Mouse (Mus musculus) forebrain, embryonic 15.5 days (tissue): ENCODE measurements at regions not wholly inside any gene's neighbourhood (a gene's known extent, or its start where the extent isn't known, plus 50 kb on each side); places are given as distances from the start of the nearest gene placed in this dataset.
"Not testable (repeated sequence)": the region's sequence is repeated elsewhere in the genome, so short reads cannot be mapped to it uniquely, and the experiment has no call there.

Experiments
- ATAC-seq: fragments of 200-750 bp; cut with Nextera tagmentation; replicated peaks from 2 replicates; pipeline ENCODE4 v1.8.0; 2017; ENCODE audit warnings: mild to moderate bottlenecking, moderate TSS enrichment, moderate library complexity
- H3K27ac ChIP-seq: fragments of 300-500 bp; sonication (generic); replicated peaks from 2 replicates; pipeline ENCODE4 v1.5.1; 2015; ENCODE audit warnings: mild to moderate bottlenecking, inconsistent platforms
- H3K27me3 ChIP-seq: fragments of 300-500 bp; sonication (generic); 2 replicates; pipeline ENCODE4 v1.6.1; 2015; ENCODE audit warnings: inconsistent platforms
- H3K36me3 ChIP-seq: fragments of 300-500 bp; sonication (generic); 2 replicates; pipeline ENCODE4 v1.6.1; 2015; ENCODE audit warnings: mild to moderate bottlenecking, inconsistent platforms
- H3K4me1 ChIP-seq: fragments of 300-500 bp; sonication (generic); 2 replicates; pipeline ENCODE4 v1.6.1; 2015; ENCODE audit warnings: inconsistent platforms
- H3K4me2 ChIP-seq: fragments of 300-500 bp; sonication (generic); replicated peaks from 2 replicates; pipeline ENCODE4 v1.6.1; 2015; ENCODE audit warnings: mild to moderate bottlenecking, inconsistent platforms
- H3K4me3 ChIP-seq: fragments of 300-500 bp; sonication (generic); 2 replicates; pipeline ENCODE4 v1.5.1; 2015; ENCODE audit warnings: mild to moderate bottlenecking, inconsistent platforms
- H3K9ac ChIP-seq: fragments of 300-500 bp; sonication (generic); replicated peaks from 2 replicates; pipeline ENCODE4 v1.6.1; 2015; ENCODE audit warnings: mild to moderate bottlenecking, inconsistent platforms
- H3K9me3 ChIP-seq: fragments of 300-500 bp; sonication (generic); 2 replicates; pipeline ENCODE4 v1.6.1; 2016; ENCODE audit warnings: inconsistent platforms
- WGBS: fragments of 180-500 bp; shearing (Covaris S2); methylation state at CpG from one replicate; pipeline ENCODE4 v1.1.7; 2015; ENCODE audit warnings: mixed read lengths; 5-methylcytosine and 5-hydroxymethylcytosine counted together

DNA sequence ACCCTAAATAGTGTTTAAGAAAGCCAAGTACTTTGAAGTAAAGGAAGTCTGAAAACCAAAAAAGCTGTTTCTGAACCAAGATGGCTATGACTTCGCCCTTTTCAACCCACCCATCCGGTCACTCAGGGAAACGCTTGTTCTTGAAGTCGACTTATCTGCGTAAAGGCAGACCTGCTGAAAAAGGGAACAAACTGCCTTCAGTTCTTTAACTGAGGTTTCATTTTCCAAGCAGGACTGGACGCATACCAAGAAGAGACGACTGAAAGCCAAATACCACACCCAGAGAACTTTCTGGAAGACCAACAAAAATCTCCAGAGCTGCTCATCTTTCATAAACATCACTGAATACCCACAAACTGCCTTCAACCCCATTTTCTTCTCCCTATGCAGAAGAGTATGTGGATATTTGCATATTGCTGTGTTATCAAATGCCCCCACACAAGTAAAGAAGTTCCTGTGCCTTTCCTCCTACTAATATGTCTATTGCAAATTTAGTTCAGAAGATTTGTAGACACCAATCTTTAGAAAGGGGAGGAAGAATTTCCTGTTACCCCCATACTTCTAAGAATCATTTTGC is 103.5 kb upstream of the Fam3c start:
- no peak overlapping the region for H3K4me2 ChIP-seq
- WGBS, result 92% methylated on average over 7 of the region's 7 CpGs
- no peaks in the 10 kb centered on the region for H3K4me1 ChIP-seq
- H3K36me3 ChIP-seq, result no peaks in the 10 kb centered on the region
- H3K9ac ChIP-seq, result no peak overlapping the region
- no peak for ATAC-seq
- no peak overlapping the region for H3K4me3 ChIP-seq
- no peaks in the 10 kb centered on the region for H3K9me3 ChIP-seq
- H3K27me3 ChIP-seq, result no peaks in the 10 kb centered on the region
- no peak overlapping the region for H3K27ac ChIP-seq

DNA sequence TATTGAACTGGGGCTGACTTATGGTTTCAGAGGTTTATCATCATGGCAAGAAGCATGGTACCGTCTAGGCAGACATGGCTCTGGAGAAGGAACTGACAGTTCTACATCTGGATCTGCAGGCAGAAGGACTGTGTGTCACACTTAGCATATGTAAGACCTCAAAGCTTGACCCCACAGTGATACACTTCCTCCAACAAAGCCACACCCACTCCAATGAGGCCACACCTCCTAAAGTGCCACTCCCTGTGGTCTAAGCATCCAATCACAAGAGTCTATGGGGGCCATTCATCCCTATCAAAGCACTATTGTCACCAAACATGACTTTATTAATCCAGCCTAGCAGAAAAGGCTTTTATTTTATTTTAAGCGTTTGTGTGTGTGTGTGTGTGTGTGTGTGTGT is 96.2 kb upstream of the Fam3c start:
- H3K36me3 ChIP-seq, result no peaks in the 10 kb centered on the region
- H3K4me2 ChIP-seq, result no peak overlapping the region
- no peaks in the 10 kb centered on the region for H3K27me3 ChIP-seq
- H3K27ac ChIP-seq, result no peak overlapping the region
- 70% methylated on average over 2 of the region's 2 CpGs for WGBS
- no peak overlapping the region for H3K4me3 ChIP-seq
- H3K4me1 ChIP-seq, result no peaks in the 10 kb centered on the region
- no peaks in the 10 kb centered on the region for H3K9me3 ChIP-seq
- no peak for ATAC-seq
- H3K9ac ChIP-seq, result no peak overlapping the region

DNA sequence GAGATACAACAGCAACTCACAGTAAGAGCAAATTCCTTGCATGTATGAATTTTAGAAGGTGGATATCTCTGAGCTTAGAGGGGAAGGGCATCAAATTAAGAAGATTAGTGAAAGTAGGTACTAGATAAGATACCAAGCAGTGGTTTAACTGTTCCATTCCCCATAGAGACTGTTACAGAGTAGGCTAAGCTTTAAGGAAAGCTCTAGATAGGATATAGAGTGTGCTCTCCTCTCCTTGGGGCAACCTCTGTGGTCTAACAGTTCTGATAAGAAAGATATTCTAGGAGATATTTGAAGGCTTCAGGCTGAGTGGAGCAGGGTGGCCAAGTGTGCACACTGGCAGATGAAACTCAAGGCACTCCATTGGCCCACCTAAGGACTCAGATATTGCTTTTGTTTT is 94.5 kb upstream of the Fam3c start:
- Histone ChIP-seq H3K36me3 (no peaks in the 10 kb centered on the region), H3K4me2 (no peak overlapping the region), H3K9me3 (no peaks in the 10 kb centered on the region), H3K9ac (no peak overlapping the region), H3K27ac (no peak overlapping the region), H3K4me3 (no peak overlapping the region), H3K27me3 (no peaks in the 10 kb centered on the region), H3K4me1 (no peaks in the 10 kb centered on the region)
- no peak for ATAC-seq

DNA sequence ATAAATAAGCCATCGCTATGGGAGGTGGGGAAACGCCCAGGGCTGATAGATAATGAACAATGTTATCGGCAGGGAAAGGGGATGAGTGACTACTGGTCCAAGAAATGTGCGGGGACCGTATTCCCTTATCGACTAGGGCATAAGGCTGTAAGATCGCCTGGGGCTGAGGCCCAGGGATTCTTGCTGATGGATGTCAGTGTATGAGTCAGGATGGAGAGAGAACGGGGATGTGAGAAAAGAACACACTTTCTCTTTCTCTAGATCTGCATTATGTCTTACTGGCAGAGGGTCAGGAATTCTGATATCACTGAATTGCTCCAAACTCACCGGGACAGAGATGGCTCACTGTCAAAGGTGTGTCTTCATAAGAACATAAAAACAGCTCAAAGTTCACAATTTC is 92.9 kb upstream of the Fam3c start:
- Histone ChIP-seq H3K9ac (no peak overlapping the region), H3K27me3 (no peaks in the 10 kb centered on the region), H3K4me2 (no peak overlapping the region), H3K4me3 (no peak overlapping the region), H3K36me3 (no peaks in the 10 kb centered on the region), H3K9me3 (no peaks in the 10 kb centered on the region), H3K4me1 (no peaks in the 10 kb centered on the region), H3K27ac (no peak overlapping the region)
- WGBS, result 95% methylated on average over 9 of the region's 9 CpGs
- no peak for ATAC-seq

DNA sequence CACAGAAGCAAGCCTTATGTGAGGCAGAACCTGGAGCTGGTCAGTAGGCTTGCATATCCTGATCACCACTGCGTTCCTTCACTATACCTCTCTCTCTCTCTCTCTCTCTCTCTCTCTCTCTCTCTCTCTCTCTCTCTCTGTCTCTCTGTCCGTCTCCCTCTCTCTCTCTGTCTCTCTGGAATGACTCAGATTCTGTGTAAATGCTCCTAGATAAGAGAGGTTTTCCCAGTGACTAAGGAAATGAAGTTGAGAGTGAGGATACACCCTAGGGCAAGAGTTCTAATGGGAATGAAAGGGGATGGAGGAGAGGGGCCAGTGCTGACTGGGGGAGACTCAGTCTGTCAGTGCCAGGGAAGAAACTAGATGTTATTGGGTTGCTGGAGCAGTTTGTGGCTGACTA is 91.6 kb upstream of the Fam3c start:
- WGBS, result 66% methylated on average over 2 of the region's 2 CpGs

DNA sequence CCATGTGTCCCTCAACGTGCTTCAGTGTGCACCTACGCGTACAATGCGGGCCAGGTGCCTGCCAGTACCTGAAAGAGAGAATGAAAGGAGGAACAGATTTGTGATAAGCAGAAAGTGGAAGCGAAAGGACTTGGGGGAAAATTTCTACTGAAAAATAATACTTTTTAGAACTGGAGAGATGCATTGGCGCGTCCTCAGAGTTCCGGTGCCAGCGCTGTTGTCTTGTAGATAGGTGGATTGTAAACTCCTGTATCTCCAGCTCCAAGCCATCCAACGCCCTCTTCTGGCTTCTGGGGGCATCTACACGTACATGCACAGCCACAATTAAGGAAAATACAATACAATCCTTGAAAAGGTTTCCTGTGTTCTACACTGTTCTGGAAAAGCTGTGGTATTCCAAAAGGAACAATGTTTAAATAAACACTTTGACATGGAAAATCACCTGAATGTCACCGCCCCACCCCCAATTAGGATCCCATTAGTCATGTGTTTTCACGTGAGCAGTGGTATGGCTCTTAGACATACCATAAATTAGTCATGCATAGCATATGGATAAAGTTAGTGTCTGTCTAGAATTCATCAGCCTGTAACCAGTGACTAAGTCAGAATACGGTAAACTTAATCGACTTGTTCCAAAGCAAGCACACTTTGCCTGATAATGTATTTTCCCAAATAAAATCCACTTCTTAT is 90.7 kb upstream of the Fam3c start:
- H3K36me3 ChIP-seq, result no peaks in the 10 kb centered on the region
- H3K4me2 ChIP-seq, result no peak overlapping the region
- H3K9me3 ChIP-seq, result no peaks in the 10 kb centered on the region
- H3K27ac ChIP-seq, result no peak overlapping the region
- no peak overlapping the region for H3K9ac ChIP-seq
- H3K27me3 ChIP-seq, result no peaks in the 10 kb centered on the region
- no peak overlapping the region for H3K4me3 ChIP-seq
- ATAC-seq, result no peak
- peaks cover 6% of the 10 kb centered on the region; the same call in 1 of the 2 replicates for H3K4me1 ChIP-seq
- 86% methylated on average over 15 of the region's 15 CpGs for WGBS

More for the DNA sequence above, 91.6 kb upstream of the Fam3c start:
- H3K36me3 ChIP-seq, result no peaks in the 10 kb centered on the region
- ATAC-seq, result no peak
- no peak overlapping the region for H3K9ac ChIP-seq
- no peaks in the 10 kb centered on the region for H3K27me3 ChIP-seq
- no peaks in the 10 kb centered on the region for H3K9me3 ChIP-seq
- peaks cover 6% of the 10 kb centered on the region; the same call in 1 of the 2 replicates for H3K4me1 ChIP-seq
- no peak overlapping the region for H3K4me2 ChIP-seq
- no peak overlapping the region for H3K27ac ChIP-seq
- H3K4me3 ChIP-seq, result no peak overlapping the region

DNA sequence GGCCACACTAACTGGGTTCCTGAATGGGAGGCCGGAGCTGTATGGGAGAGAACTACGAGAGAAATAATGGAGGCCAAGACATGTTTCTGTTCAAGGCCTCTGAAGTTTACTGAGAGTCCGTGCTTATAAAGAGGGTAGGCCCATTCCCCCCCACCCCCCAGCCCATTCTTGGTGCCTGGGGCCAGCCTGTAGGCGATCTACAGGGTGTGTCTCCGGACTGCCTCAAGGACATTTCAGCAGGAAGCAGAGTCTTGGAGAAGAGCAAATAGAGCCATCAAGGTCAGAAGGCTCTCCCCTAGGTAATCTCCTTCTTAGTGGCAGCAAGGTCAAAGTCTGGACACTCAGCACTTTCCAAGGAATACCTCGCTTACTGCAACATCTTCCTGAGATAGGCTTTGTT is 88.8 kb upstream of the Fam3c start:
- H3K4me1 ChIP-seq, H3K9ac ChIP-seq, H3K27ac ChIP-seq, H3K27me3 ChIP-seq, H3K36me3 ChIP-seq, ATAC-seq, H3K4me3 ChIP-seq, H3K4me2 ChIP-seq, H3K9me3 ChIP-seq: not testable (repeated sequence)
- 92% methylated on average over 6 of the region's 6 CpGs for WGBS

DNA sequence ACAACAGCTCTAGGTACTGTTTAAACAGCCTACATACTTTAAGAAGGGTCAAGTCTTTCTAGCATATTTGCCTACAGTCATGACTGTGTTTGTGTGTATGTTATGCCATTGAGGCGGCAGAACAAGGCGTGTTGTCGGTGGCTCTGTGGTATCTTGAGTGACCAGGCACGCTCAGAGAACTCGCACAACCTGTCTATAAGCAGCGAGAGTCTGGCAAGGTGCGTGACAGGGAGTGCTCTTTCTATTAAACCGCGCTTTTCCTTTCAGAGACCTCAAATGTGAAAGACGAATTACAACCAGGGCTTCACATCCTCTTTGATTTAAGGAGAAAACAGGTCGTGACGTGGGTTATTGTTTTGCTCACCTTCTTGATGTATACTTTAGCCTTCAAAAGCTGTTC is 88.2 kb upstream of the Fam3c start:
- Histone ChIP-seq H3K27me3 (no peaks in the 10 kb centered on the region), H3K4me1 (peaks cover 6% of the 10 kb centered on the region; the same call in 1 of the 2 replicates), H3K36me3 (no peaks in the 10 kb centered on the region), H3K27ac (no peak overlapping the region), H3K9ac (no peak overlapping the region), H3K9me3 (no peaks in the 10 kb centered on the region), H3K4me2 (no peak overlapping the region), H3K4me3 (no peak overlapping the region)
- no peak for ATAC-seq
- 88% methylated on average over 12 of the region's 12 CpGs for WGBS

DNA sequence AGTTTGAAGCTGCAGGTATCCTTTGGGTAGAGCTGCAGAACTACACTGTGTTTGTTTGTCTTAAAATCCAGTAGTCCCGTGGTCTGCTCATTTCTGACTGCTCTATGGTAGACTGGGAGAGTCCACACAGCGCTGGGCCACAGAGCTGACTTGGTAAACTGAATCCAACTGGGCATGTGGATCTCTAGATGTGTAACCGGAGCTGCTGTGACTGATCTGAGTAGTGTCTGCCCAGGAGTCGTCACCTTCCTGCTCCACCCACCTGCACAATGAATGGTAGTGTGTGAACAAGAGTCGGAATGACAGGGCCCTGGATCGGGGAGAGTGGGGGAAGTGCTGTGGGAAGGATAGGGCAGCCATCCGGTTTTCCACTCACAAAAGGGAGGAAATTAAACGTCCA is 87.5 kb upstream of the Fam3c start:
- Histone ChIP-seq H3K4me2 (no peak overlapping the region), H3K36me3 (no peaks in the 10 kb centered on the region), H3K27me3 (no peaks in the 10 kb centered on the region), H3K4me3 (no peak overlapping the region), H3K9ac (no peak overlapping the region), H3K4me1 (peaks cover 6% of the 10 kb centered on the region; the same call in 1 of the 2 replicates), H3K27ac (no peak overlapping the region; the same call in 1 of the 2 replicates), H3K9me3 (no peaks in the 10 kb centered on the region)
- peak; percentile 63 for ATAC-seq
- 35% methylated on average over 8 of the region's 8 CpGs for WGBS

DNA sequence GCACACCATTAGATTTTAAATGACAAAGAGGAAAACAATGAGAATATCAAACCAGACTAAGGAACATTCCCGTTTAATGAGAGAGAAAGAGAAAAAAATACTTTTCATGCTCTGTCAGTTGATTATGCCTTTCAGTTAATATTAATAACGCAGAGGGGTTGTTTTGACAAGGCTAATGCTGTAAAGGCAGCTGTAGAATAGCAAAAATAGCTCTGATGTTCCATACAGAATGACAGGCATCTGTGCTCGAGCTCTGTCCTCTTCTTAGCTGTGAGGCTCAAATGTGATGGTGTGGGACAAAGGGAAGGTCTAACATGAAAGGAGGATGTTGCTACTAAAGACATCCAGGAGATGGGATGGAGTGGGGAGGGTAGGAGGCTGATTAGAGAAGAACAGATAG is 87.1 kb upstream of the Fam3c start:
- H3K9me3 ChIP-seq, result no peaks in the 10 kb centered on the region
- peak; percentile 58 for ATAC-seq
- WGBS, result 58% methylated on average over 3 of the region's 3 CpGs

DNA sequence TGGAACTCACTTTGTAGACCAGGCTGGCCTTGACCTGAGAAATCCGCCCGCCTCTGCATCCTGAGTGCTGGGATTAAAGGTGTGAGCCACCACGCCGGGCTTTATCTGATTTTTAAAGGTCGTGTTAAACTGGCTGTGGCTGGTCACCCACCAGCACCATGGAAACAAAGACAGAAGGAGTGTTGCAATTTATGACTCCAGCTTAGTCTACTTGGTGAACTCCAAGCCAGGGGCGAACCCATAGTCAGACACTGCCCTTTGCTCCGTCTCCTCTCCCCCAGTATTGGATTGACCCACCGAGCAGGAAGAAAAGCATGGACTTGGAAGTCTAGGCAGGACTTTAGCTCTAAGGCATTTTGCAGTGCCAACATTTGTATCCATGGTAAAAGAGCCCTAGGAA is 86.5 kb upstream of the Fam3c start:
- H3K9ac ChIP-seq, result no peak overlapping the region
- ATAC-seq, result no peak; the same call in 1 of the 2 replicates
- WGBS, result 86% methylated on average over 8 of the region's 8 CpGs
- H3K4me2 ChIP-seq, result no peak overlapping the region
- peaks cover 6% of the 10 kb centered on the region; the same call in 1 of the 2 replicates for H3K4me1 ChIP-seq
- no peaks in the 10 kb centered on the region for H3K9me3 ChIP-seq
- H3K4me3 ChIP-seq, result no peak overlapping the region
- no peak overlapping the region for H3K27ac ChIP-seq
- no peaks in the 10 kb centered on the region for H3K36me3 ChIP-seq
- no peaks in the 10 kb centered on the region for H3K27me3 ChIP-seq

More for the DNA sequence above, 87.1 kb upstream of the Fam3c start:
- Histone ChIP-seq H3K9ac (no peak overlapping the region), H3K4me3 (no peak overlapping the region), H3K4me2 (no peak overlapping the region), H3K4me1 (peaks cover 6% of the 10 kb centered on the region; the same call in 1 of the 2 replicates), H3K27me3 (no peaks in the 10 kb centered on the region), H3K27ac (no peak overlapping the region; the same call in 1 of the 2 replicates), H3K36me3 (no peaks in the 10 kb centered on the region)

DNA sequence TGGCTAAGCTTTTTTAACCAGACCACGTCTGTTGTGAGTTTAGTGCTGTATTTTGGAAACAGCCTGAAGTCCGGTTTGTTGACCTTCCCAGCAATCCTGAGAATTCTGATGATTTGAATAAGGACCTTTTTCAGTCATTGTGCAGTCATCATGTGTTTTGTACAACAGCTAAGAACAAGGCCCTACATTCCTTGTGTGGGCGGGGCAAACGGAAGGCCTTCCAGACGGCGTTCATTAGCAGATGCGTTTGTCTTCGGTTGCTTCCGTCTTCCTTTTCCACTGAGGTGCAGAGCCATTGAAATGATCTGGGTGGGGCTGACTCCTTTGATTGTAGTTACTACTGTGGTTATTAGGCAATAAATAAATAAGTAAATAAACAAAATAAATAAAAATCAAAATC is 83.8 kb upstream of the Fam3c start:
- Histone ChIP-seq H3K4me2 (no peak overlapping the region), H3K27ac (no peak overlapping the region), H3K4me1 (peaks cover 6% of the 10 kb centered on the region; the same call in 1 of the 2 replicates), H3K27me3 (no peaks in the 10 kb centered on the region), H3K36me3 (no peaks in the 10 kb centered on the region), H3K4me3 (no peak overlapping the region), H3K9ac (no peak overlapping the region), H3K9me3 (no peaks in the 10 kb centered on the region)
- ATAC-seq, result no peak
- 87% methylated on average over 9 of the region's 9 CpGs for WGBS

DNA sequence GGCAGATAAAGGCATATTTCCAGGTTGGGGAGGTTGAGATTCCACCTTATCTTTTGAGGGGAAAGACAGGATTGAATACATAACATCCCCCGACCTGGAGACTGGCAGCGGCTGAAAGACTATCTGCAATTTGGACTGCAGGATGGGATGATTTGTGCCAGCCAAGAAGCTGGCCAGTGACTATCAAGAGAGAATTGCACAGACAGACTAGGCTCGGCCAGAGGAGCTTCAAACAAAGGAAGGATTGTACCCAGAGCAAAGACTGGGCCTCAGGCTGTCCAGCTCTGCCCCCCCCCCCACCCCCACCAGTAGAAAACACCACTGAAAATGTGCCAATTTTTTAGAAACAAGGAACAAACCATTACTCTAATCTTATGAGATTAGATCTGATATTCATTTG is 73.0 kb upstream of the Fam3c start:
- no peak overlapping the region for H3K9ac ChIP-seq
- no peak overlapping the region for H3K4me2 ChIP-seq
- no peaks in the 10 kb centered on the region for H3K9me3 ChIP-seq
- no peaks in the 10 kb centered on the region for H3K36me3 ChIP-seq
- 35% methylated on average over 3 of the region's 3 CpGs for WGBS
- no peaks in the 10 kb centered on the region for H3K4me1 ChIP-seq
- no peaks in the 10 kb centered on the region for H3K27me3 ChIP-seq
- H3K4me3 ChIP-seq, result no peak overlapping the region
- 0 out of 2 replicates have a peak overlapping the region, but pooled peaks have one; percentile 6 for H3K27ac ChIP-seq
- peak; percentile 79 for ATAC-seq
